Mouse (Mus musculus): ENCODE measurements at regions not wholly inside any gene's neighbourhood (a gene's known extent, or its start where the extent isn't known, plus 50 kb on each side); places are given as distances from the start of the nearest gene placed in this dataset.

DNA sequence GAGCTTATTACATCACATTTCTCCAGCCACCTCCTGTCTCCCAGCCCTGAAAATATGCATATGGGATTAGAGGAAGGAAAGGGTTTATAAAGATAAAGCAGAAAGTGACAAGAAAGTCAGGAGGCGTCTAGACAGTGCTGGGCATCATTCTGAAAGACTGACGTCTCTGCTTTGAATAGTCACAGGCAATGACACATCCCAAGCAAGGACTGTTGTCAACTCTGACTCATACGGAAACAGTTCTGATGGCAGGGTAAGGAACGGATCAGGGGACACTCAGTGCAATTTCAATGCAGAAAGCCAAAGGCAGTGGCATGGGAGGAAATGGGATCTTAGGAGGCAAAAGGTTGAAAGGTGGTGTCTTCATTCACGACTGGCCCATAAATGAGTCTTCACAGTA is 380.9 kb upstream of the Cblb start:
- 64% methylated on average over 5 of the region's 5 CpGs for WGBS
- Histone ChIP-seq H3K27ac (ENCODE audit: low read depth, low read length) (no peak overlapping the region), H3K9ac (ENCODE audit: low read depth, low read length) (no peak overlapping the region), H3K27me3 (replicated peaks; ENCODE audit: control insufficient read depth, insufficient read depth, low read length) (no peaks in the 10 kb centered on the region), H3K36me3 (ENCODE audit: control insufficient read depth, insufficient read depth, low read length) (no peaks in the 10 kb centered on the region), H3K4me2 (ENCODE audit: low read length) (no peak overlapping the region), H3K4me3 (ENCODE audit: low read length) (no peak overlapping the region), H3K4me1 (ENCODE audit: control insufficient read depth, insufficient read depth, low read depth, low read length) (no peaks in the 10 kb centered on the region), H3K9me3 (ENCODE audit: control insufficient read depth, low read length) (no peaks in the 10 kb centered on the region)
- ATAC-seq = no peak

DNA sequence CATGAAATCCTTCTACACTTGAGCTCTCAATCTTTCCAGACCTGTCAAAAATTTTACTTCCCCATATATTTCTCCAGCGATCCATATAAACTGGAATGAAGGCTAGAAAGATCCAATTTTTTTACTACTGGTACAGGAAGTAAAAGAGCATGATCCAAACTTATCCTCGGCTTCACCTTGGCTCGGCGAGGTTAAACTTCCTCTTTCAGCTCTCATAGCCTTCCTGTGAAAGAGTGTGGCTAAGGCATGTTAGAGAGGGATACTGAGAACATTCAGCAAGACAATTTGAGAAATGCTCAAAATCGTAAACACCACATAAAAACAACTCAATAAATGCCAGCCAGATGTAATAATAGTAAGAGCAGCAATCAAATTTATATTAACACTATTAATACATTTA is 380.3 kb upstream of the Cblb start:
- no peak overlapping the region for H3K4me3 ChIP-seq (ENCODE audit: low read length)
- no peaks in the 10 kb centered on the region for H3K27me3 ChIP-seq (replicated peaks; ENCODE audit: control insufficient read depth, insufficient read depth, low read length)
- H3K9me3 ChIP-seq (ENCODE audit: control insufficient read depth, low read length) = no peaks in the 10 kb centered on the region
- no peaks in the 10 kb centered on the region for H3K36me3 ChIP-seq (ENCODE audit: control insufficient read depth, insufficient read depth, low read length)
- no peak overlapping the region for H3K9ac ChIP-seq (ENCODE audit: low read depth, low read length)
- no peaks in the 10 kb centered on the region for H3K4me1 ChIP-seq (ENCODE audit: control insufficient read depth, insufficient read depth, low read depth, low read length)
- H3K27ac ChIP-seq (ENCODE audit: low read depth, low read length) = no peak overlapping the region
- no peak for ATAC-seq
- no peak overlapping the region for H3K4me2 ChIP-seq (ENCODE audit: low read length)
- WGBS = 92% methylated on average over 5 of the region's 5 CpGs

DNA sequence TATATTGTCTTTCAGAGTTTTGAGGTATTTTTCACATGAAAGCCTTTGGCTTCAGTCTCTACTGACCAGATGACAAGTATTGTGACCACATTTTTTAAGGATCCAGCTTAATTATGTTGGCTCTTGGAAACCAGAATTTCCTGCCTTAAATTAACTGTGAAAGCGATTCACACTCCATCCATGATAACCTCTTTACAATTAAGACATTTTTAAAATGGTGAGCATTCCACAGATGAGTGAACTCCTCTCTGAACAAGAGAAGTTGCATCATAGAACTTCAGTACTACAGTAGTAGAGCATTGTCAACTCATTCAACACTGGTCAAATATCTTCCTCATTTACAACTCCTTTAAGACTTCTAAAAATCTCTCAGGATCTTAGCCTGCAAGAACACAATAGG is 369.3 kb upstream of the Cblb start:
- no peak overlapping the region for H3K4me3 ChIP-seq (ENCODE audit: low read length)
- WGBS = 83% methylated on average over 1 of the region's 1 CpGs
- H3K27me3 ChIP-seq (replicated peaks; ENCODE audit: control insufficient read depth, insufficient read depth, low read length) = no peaks in the 10 kb centered on the region
- H3K27ac ChIP-seq (ENCODE audit: low read depth, low read length) = no peak overlapping the region
- no peak overlapping the region for H3K4me2 ChIP-seq (ENCODE audit: low read length)
- no peaks in the 10 kb centered on the region for H3K4me1 ChIP-seq (ENCODE audit: control insufficient read depth, insufficient read depth, low read depth, low read length)
- no peak overlapping the region for H3K9ac ChIP-seq (ENCODE audit: low read depth, low read length)
- H3K36me3 ChIP-seq (ENCODE audit: control insufficient read depth, insufficient read depth, low read length) = no peaks in the 10 kb centered on the region
- H3K9me3 ChIP-seq (ENCODE audit: control insufficient read depth, low read length) = no peaks in the 10 kb centered on the region
- no peak for ATAC-seq

DNA sequence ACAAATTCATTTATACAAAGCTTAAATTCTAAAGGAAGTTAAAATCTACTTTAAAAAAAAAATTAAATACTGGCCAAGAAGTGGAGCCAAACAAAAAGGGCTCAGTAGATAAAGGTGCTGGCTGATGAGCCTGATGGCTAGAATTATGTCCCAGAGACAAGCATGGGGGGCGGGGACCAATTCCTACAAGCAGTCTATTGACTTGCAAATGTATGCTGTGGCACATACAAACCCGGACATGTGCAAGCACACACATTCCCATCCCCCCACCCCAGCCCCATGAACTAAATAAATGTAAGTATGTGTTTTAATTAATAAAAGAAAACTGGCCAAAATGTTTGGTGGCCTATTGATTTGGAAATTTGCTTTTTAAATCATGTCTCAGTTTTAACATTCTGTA is 366.7 kb upstream of the Cblb start:
- H3K9me3 ChIP-seq (ENCODE audit: control insufficient read depth, low read length) = peaks cover 5% of the 10 kb centered on the region; the same call in 1 of the 2 replicates
- no peaks in the 10 kb centered on the region for H3K27me3 ChIP-seq (replicated peaks; ENCODE audit: control insufficient read depth, insufficient read depth, low read length)
- H3K36me3 ChIP-seq (ENCODE audit: control insufficient read depth, insufficient read depth, low read length) = no peaks in the 10 kb centered on the region
- no peak overlapping the region for H3K4me3 ChIP-seq (ENCODE audit: low read length)
- H3K4me2 ChIP-seq (ENCODE audit: low read length) = no peak overlapping the region
- WGBS = 32% methylated on average over 2 of the region's 2 CpGs
- no peak overlapping the region for H3K27ac ChIP-seq (ENCODE audit: low read depth, low read length)
- ATAC-seq = no peak
- no peaks in the 10 kb centered on the region for H3K4me1 ChIP-seq (ENCODE audit: control insufficient read depth, insufficient read depth, low read depth, low read length)
- H3K9ac ChIP-seq (ENCODE audit: low read depth, low read length) = no peak overlapping the region

DNA sequence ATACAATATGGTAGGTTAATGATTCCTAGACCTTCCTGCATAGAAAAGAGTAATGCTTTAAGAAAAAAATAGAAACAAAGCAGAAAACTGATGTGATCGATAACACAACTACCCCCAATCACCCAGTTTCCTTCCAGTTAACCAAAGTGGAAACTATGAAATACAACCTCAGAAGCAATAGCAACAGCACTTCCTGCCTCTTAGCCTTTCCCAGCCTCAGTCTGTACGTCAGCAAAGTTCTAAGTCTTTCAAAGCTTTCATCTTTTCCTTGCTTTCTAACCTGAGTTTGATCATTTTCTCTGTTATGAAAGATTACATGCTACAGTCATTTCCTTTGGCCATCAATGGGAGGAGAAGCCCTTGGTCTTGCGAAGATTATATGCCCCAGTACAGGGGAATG is 355.9 kb upstream of the Cblb start:
- Histone ChIP-seq H3K9ac (ENCODE audit: low read depth, low read length) (no peak overlapping the region), H3K36me3 (ENCODE audit: control insufficient read depth, insufficient read depth, low read length) (no peaks in the 10 kb centered on the region), H3K4me2 (ENCODE audit: low read length) (no peak overlapping the region), H3K9me3 (ENCODE audit: control insufficient read depth, low read length) (no peaks in the 10 kb centered on the region), H3K27ac (ENCODE audit: low read depth, low read length) (no peak overlapping the region), H3K4me1 (ENCODE audit: control insufficient read depth, insufficient read depth, low read depth, low read length) (no peaks in the 10 kb centered on the region), H3K4me3 (ENCODE audit: low read length) (no peak overlapping the region), H3K27me3 (replicated peaks; ENCODE audit: control insufficient read depth, insufficient read depth, low read length) (no peaks in the 10 kb centered on the region)
- no peak for ATAC-seq
- 94% methylated on average over 3 of the region's 3 CpGs for WGBS

DNA sequence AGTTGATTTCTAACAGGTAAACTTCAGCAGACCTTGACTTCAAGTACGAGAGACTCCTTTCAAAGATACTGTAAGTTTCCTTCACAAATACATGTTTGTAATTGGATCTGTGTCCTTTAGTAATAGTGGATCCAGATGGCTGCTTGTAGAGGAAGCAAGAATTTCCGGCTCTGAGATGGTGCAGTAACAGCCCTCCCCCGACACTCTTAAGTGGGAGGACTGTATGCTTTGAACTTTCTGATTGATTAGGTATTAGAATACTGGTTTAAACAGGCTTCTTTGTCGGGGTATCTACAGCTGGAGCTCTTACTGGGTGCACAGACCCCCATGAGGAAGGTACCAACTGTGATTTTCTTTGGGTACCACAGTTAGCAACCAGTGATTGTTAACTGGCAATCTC is 355.0 kb upstream of the Cblb start:
- WGBS = 64% methylated on average over 4 of the region's 4 CpGs
- H3K36me3 ChIP-seq (ENCODE audit: control insufficient read depth, insufficient read depth, low read length) = no peaks in the 10 kb centered on the region
- no peaks in the 10 kb centered on the region for H3K9me3 ChIP-seq (ENCODE audit: control insufficient read depth, low read length)
- no peak overlapping the region for H3K4me2 ChIP-seq (ENCODE audit: low read length)
- no peaks in the 10 kb centered on the region for H3K4me1 ChIP-seq (ENCODE audit: control insufficient read depth, insufficient read depth, low read depth, low read length)
- H3K27me3 ChIP-seq (replicated peaks; ENCODE audit: control insufficient read depth, insufficient read depth, low read length) = no peaks in the 10 kb centered on the region
- H3K27ac ChIP-seq (ENCODE audit: low read depth, low read length) = no peak overlapping the region
- no peak overlapping the region for H3K4me3 ChIP-seq (ENCODE audit: low read length)
- H3K9ac ChIP-seq (ENCODE audit: low read depth, low read length) = no peak overlapping the region
- no peak for ATAC-seq

DNA sequence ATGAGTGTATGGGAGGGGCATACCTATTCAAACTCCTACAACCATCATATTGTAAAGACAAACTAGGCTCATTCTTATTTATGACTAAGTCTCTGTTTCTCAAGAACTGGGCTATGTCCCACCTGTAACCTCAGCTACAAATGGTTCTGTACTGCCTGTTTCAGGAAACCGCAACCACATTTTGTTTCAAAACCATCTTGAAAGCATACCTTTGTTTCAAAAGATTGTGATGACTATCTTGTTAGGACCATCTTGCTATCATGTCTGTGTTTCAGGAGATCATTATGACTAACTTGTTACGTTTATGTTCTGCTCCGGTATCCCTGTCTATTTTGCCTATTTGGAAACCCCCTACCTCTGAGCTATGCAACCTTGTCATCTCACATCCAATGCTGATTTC is 340.2 kb upstream of the Cblb start:
- Histone ChIP-seq H3K4me2 (ENCODE audit: low read length) (no peak overlapping the region), H3K4me1 (ENCODE audit: control insufficient read depth, insufficient read depth, low read depth, low read length) (no peaks in the 10 kb centered on the region), H3K36me3 (ENCODE audit: control insufficient read depth, insufficient read depth, low read length) (no peaks in the 10 kb centered on the region), H3K9ac (ENCODE audit: low read depth, low read length) (no peak overlapping the region), H3K4me3 (ENCODE audit: low read length) (no peak overlapping the region), H3K27me3 (replicated peaks; ENCODE audit: control insufficient read depth, insufficient read depth, low read length) (no peaks in the 10 kb centered on the region), H3K9me3 (ENCODE audit: control insufficient read depth, low read length) (no peaks in the 10 kb centered on the region), H3K27ac (ENCODE audit: low read depth, low read length) (no peak overlapping the region)
- 96% methylated on average over 3 of the region's 3 CpGs for WGBS
- no peak for ATAC-seq

DNA sequence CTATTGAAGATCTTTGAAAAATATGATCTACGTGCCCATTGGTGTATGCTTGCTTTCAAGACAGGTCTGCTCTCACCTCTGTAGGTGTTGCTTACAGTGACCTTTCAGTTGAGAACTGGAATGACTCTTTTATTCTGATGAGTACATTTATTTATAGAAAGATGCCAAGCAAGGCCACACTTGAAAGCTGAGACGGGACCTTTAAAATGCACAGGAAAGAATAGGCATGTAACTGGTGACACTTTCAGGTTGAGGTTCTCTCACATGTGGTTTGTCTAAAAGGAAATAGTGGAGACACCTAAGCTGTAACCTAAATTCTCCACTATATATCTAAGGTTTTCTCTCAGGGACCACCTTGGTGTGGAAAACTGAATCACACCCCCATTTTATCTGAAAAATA is 326.0 kb upstream of the Cblb start:
- Histone ChIP-seq H3K36me3 (ENCODE audit: control insufficient read depth, insufficient read depth, low read length) (no peaks in the 10 kb centered on the region), H3K27me3 (replicated peaks; ENCODE audit: control insufficient read depth, insufficient read depth, low read length) (no peaks in the 10 kb centered on the region), H3K4me3 (ENCODE audit: low read length) (no peak overlapping the region), H3K9me3 (ENCODE audit: control insufficient read depth, low read length) (no peaks in the 10 kb centered on the region), H3K4me1 (ENCODE audit: control insufficient read depth, insufficient read depth, low read depth, low read length) (no peaks in the 10 kb centered on the region), H3K9ac (ENCODE audit: low read depth, low read length) (no peak overlapping the region), H3K27ac (ENCODE audit: low read depth, low read length) (no peak overlapping the region), H3K4me2 (ENCODE audit: low read length) (no peak overlapping the region)
- ATAC-seq = no peak
- WGBS = 86% methylated on average over 2 of the region's 2 CpGs

DNA sequence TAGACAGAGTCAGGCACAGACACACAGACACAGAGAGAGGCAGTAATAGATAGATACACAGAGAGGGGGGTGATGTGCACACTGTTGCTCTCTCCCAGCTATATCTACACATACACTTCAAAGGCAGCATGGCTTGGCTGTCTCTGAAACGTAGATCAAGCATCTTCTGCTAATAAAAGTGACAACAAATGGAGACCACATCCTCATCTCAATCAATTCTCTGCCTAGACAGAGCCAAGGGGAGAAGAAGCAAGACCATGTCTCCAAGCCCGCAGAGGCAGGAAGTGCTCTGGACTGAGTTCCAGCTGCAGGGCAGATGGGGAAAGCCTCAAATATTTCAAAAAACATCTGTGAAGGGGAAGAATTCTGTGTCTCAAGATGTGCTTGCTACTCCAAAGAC is 312.3 kb upstream of the Cblb start:
- Histone ChIP-seq H3K36me3 (ENCODE audit: control insufficient read depth, insufficient read depth, low read length) (no peaks in the 10 kb centered on the region), H3K9ac (ENCODE audit: low read depth, low read length) (no peak overlapping the region), H3K4me2 (ENCODE audit: low read length) (no peak overlapping the region), H3K27me3 (replicated peaks; ENCODE audit: control insufficient read depth, insufficient read depth, low read length) (no peaks in the 10 kb centered on the region), H3K27ac (ENCODE audit: low read depth, low read length) (no peak overlapping the region), H3K4me1 (ENCODE audit: control insufficient read depth, insufficient read depth, low read depth, low read length) (no peaks in the 10 kb centered on the region), H3K9me3 (ENCODE audit: control insufficient read depth, low read length) (no peaks in the 10 kb centered on the region), H3K4me3 (ENCODE audit: low read length) (no peak overlapping the region)
- no peak for ATAC-seq
- 80% methylated on average over 2 of the region's 2 CpGs for WGBS

DNA sequence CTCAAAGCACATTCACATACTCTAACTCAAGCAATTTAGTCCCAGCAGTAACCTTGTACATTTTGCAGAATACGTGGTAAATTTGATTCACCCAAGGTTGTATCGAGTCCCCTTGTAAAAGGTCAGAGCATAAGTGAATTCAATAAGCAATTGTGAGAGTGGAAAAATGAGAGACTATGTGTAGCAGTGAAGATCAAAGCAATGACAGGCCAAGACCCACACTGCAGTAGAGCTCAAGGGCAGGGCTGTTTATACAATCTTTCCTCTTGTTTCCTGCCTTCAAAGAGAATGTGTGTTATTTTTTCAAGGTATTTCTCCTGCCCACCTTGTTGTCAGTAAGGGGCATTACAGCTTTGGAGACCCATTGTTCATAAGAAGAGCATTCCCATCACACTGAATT is 311.4 kb upstream of the Cblb start:
- Histone ChIP-seq H3K9ac (ENCODE audit: low read depth, low read length) (no peak overlapping the region), H3K27me3 (replicated peaks; ENCODE audit: control insufficient read depth, insufficient read depth, low read length) (no peaks in the 10 kb centered on the region), H3K9me3 (ENCODE audit: control insufficient read depth, low read length) (no peaks in the 10 kb centered on the region), H3K4me3 (ENCODE audit: low read length) (no peak overlapping the region), H3K27ac (ENCODE audit: low read depth, low read length) (no peak overlapping the region), H3K4me2 (ENCODE audit: low read length) (no peak overlapping the region), H3K36me3 (ENCODE audit: control insufficient read depth, insufficient read depth, low read length) (no peaks in the 10 kb centered on the region), H3K4me1 (ENCODE audit: control insufficient read depth, insufficient read depth, low read depth, low read length) (no peaks in the 10 kb centered on the region)
- WGBS = 66% methylated on average over 2 of the region's 2 CpGs
- no peak for ATAC-seq
